Mouse (Mus musculus): Measurements from ENCODE around the gene Ifnab. TPM values are rescaled to one million over a fixed set of nuclear protein-coding genes. Genes with fewer than 3 reads are reported as not detected.
A peak's percentile ranks its signal among the peaks of the same experiment; 100 is the strongest.

The Ifnab gene
- total RNA-seq, 2 experiments from 2014 or later, result not detected

GRCm38 (mm10) chr4:88680362-88680761 lies 10.8 kb downstream of the Ifnab start:
- no peak for DNase-seq (ENCODE audit: low spot score in 2 of 2)

DNA sequence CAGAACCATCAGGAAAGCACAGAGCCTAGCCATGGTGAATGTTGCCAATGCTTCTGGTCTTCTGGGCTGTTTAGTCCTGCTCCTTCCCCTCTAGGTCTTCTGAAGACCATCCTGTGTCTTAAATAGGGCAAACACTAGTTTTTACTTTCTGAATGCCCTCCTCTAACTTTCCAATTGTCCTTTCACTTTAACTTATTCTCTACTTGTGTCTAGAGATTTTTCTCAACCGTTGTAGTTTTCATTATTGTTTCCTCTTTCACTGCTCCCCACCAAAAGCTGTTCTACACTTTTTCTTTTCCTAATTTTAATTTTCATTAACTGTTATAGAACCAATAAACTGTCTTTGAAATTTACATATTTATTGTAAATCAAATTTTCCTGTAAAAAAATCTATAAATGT lies 14.3 kb downstream of the Ifnab start, which contains the start of gene Ifna16:
TSS of gene Ifna16 (minus strand) at position 101 of the 400 bp plus-strand sequence.
- DNase-seq (ENCODE audit: low spot score in 2 of 2), result no peak

DNA sequence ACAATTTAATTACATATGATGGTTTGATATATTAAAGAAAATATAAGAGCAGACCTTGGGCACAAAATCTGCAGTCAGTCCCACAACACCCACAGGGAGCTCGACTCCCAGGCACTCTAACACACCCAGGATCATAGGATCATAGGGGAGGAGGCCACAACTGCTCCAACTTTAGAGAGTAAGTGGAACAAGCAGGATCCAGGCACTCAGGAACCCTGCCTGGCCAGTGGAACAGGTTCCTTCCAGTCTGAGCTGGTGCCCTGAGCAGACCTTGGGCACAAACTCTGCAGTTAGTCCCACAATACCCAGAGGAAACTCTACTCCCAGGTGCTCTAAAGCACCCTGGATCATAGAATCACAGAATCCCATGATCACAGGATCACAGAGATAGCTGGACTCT lies 35.7 kb downstream of the Ifnab start:
- no peak for DNase-seq (ENCODE audit: low spot score in 2 of 2)

- no peak for DNase-seq (ENCODE audit: low spot score in 2 of 2)
Observed at GRCm38 (mm10) chr4:88653644-88654043, 37.5 kb downstream of the Ifnab start.

- DNase-seq (ENCODE audit: low spot score in 2 of 2), result no peak
Observed at GRCm38 (mm10) chr4:88644359-88644758, 46.8 kb downstream of the Ifnab start, which contains the start of gene Ifna13. TSS of gene Ifna13 (minus strand) at chr4:88644459.

DNA sequence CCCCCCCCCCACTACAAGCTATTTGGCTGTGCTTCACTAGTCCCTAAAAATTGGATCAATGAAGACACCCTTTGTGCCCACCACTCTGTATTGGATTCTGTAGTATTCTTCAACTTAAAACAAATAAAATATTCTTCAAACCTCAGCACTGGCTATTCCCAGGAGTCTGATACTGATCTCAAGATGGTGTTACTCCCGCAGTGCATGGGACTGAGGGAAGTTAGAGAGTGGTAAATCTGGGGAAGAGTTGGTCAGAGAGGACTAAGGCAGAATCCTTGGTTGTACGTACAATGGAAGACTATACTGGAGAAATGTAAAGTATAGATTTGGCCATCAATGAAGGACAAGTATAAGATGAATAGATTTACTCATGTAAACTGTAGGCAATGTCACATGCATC lies 48.6 kb downstream of the Ifnab start:
- DNase-seq (ENCODE audit: low spot score in 2 of 2), result no peak

DNA sequence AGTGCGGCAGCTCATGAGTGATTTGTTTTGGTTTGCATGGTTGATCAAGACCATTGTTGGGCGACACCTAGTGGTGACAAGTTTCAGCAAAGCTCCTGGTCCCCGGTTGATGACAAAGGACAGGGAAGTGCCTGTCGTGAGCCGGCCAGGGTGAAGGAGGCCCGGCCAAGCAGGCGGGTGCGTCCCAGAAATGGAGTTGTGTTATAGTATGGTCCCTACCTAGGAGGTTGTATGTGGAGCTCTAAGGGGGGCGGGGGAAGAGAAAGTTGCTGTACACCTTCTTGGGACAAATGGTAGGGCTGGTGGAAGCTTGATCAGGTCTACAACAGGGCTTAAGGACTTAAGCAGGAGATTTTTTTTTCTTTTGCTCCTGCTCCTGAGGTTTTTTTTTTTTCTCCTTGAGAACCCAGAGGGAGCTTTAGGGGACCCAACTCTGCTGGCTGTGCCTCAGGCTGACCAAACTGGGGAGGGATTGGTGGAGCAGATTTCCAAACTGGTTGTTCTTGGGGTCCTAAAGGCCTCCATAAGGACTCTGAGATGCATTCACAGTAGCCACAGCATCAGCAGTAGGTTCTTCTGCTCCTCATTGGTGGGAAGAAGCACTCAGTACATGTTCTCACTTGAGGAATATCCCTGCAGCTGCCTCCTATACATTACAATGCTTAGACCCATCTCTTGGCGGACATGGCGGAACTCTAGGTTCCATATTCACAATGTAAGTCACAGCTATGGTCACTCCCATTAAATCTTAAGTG lies 49.9 kb downstream of the Ifnab start:
- DNase-seq (ENCODE audit: low spot score in 2 of 2), result peak; percentile 90 to 95

GRCm38 (mm10) chr4:88640704-88641076 lies 50.5 kb downstream of the Ifnab start:
- no peak for DNase-seq (ENCODE audit: low spot score in 2 of 2)

Other genes starting within 250 kb of the Ifnab start
- gene Ifnb1, start 168.6 kb downstream of the Ifnab start, total RNA-seq (2021), result not detected
- gene Ifna15, start 133.1 kb downstream of the Ifnab start, total RNA-seq (2021), result not detected
- gene Ifna14, start 119.6 kb downstream of the Ifnab start, total RNA-seq (2021), result not detected
- not detected for gene Ifna9, start 99.0 kb downstream of the Ifnab start, total RNA-seq (2021)
- not detected for gene Ifna12, start 88.0 kb downstream of the Ifnab start, total RNA-seq (2021)
- not detected for gene C87499, start 56.9 kb downstream of the Ifnab start, total RNA-seq (2021)
- not detected for gene Ifna13, start 46.9 kb downstream of the Ifnab start, total RNA-seq (2021)
- gene Ifna16, start 14.4 kb downstream of the Ifnab start, total RNA-seq (2021), result not detected
- not detected for gene Ifna2, start 7.4 kb downstream of the Ifnab start, total RNA-seq (2021)
- under 1 TPM in 1 of 2 experiments, not detected in 1; 0.98 TPM for gene Gm26566, start 30.4 kb upstream of the Ifnab start, total RNA-seq (2021)
- 10 to 100 TPM; 81.9 to 94.2 TPM for gene Klhl9, start 31.1 kb upstream of the Ifnab start, total RNA-seq (2021)
- not detected for gene Gm13271, start 63.5 kb upstream of the Ifnab start, total RNA-seq (2021)
- gene Gm13283, start 68.8 kb upstream of the Ifnab start, total RNA-seq (2021), result not detected
- gene Gm13290, start 82.5 kb upstream of the Ifnab start, total RNA-seq (2021), result not detected
- not detected for gene Gm13289, start 85.6 kb upstream of the Ifnab start, total RNA-seq (2021)
- gene Gm13272, start 88.5 kb upstream of the Ifnab start, total RNA-seq (2021), result not detected
- gene Ifnz, start 90.8 kb upstream of the Ifnab start, total RNA-seq (2021), result not detected
- gene Gm13276, start 94.3 kb upstream of the Ifnab start, total RNA-seq (2021), result not detected
- not detected for gene Gm13277, start 97.3 kb upstream of the Ifnab start, total RNA-seq (2021)
- not detected for gene Gm13278, start 100.2 kb upstream of the Ifnab start, total RNA-seq (2021)
- gene Gm13275, start 103.1 kb upstream of the Ifnab start, total RNA-seq (2021), result not detected
- not detected for gene Gm13279, start 106.0 kb upstream of the Ifnab start, total RNA-seq (2021)
- under 1 TPM; 0.37 to 0.54 TPM for gene Gm13285, start 108.3 kb upstream of the Ifnab start, total RNA-seq (2021)
- not detected for gene Gm13287, start 111.9 kb upstream of the Ifnab start, total RNA-seq (2021)
- gene Gm13288, start 114.2 kb upstream of the Ifnab start, total RNA-seq (2021), result not detected
- not detected for gene Ifna7, start 124.9 kb upstream of the Ifnab start, total RNA-seq (2021)
- gene Ifna11, start 128.6 kb upstream of the Ifnab start, total RNA-seq (2021), result not detected
- gene Ifna6, start 136.1 kb upstream of the Ifnab start, total RNA-seq (2021), result not detected
- gene Ifna5, start 144.2 kb upstream of the Ifnab start, total RNA-seq (2021), result not detected
- gene Ifna4, start 150.5 kb upstream of the Ifnab start, total RNA-seq (2021), result not detected
- gene Ifna1, start 158.7 kb upstream of the Ifnab start, total RNA-seq (2021), result not detected
- gene Ifne, start 188.8 kb upstream of the Ifnab start, total RNA-seq (2021), result not detected